14 mouse cellular contexts compared by ENCODE assay signal in the genomic region with DNA sequence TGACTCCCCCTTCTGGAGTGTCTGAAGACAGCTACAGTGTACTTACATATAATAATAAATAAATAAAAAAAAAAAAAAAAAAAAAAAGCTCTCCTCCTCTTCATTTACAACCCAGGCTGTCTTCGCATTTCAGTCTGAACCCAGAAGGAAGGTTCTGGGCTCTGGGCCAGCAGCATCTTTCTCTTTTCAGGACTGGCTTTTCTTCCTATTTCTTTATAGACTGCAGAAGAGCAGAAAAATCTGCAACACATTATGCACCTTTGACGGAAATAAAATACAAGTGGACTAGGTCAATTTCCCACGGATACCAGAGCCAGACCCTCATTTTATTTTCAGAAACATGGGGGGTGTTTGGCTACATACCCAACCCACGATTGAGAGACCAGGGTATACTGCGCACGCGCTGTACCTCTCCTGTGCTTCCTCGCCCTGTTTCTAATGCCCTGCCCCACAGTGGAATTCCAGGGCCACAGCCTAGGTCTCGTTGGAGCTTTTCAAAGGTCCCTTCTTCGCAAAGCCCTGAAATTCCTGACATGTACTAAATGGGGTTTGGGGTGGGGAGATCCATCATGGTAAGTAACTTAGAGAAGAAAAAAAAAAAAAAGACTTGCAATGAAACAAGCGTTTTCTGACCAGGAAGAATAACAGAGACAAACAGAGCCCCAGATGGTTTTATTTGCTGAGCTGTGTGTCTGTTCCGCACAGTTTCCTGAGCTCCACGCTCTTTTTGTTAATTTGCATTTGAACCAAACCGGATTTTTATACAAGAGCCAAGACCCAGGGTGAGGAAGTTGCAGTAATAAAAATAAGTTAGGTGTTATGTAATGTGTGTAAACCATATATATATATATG. TPM values are rescaled to one million over a fixed set of nuclear protein-coding genes. Genes with fewer than 3 reads are reported as not detected.
DNase-seq lines count a peak whose midpoint lies in the region; ATAC-seq and TF ChIP-seq lines count a peak whose summit lies in the region.
"Had no signal": no experiment of that assay in that cellular context is flagged by ENCODE, and none has a peak within 500 bp of the region (broad histone marks: within the 10 kb centered on the region; RNA-seq: fewer than 3 reads in every experiment).

No protein-coding gene starts in this region.

- H3K4me2 ChIP-seq in forebrain, embryonic 14.5 days (ENCODE audit: low read length) = no peak overlapping the region
- H3K4me2 ChIP-seq in midbrain, postnatal 0 days (ENCODE audit: low read depth, low read length, poor library complexity, severe bottlenecking) = no peak overlapping the region
- H3K4me2 ChIP-seq in midbrain, embryonic 13.5 days (replicated peaks) = no peak overlapping the region
- H3K4me2 ChIP-seq in midbrain, embryonic 15.5 days = no peak overlapping the region
- H3K4me2 ChIP-seq: hindbrain, embryonic 13.5 days had no signal

- H3K9ac ChIP-seq in forebrain, embryonic 14.5 days (ENCODE audit: low read length) = no peak overlapping the region
- no peak overlapping the region for H3K9ac ChIP-seq in midbrain, postnatal 0 days (replicated peaks; ENCODE audit: low read length, poor library complexity, severe bottlenecking)
- no peak overlapping the region for H3K9ac ChIP-seq in midbrain, embryonic 13.5 days (replicated peaks)
- no peak overlapping the region for H3K9ac ChIP-seq in midbrain, embryonic 15.5 days
- H3K9ac ChIP-seq: hindbrain, embryonic 13.5 days had no signal

- H3K36me3 ChIP-seq in forebrain, embryonic 14.5 days (ENCODE audit: control insufficient read depth, insufficient read depth, low read length) = no peaks in the 10 kb centered on the region
- H3K36me3 ChIP-seq in forebrain, embryonic 10.5 days (replicated peaks) = no peaks in the 10 kb centered on the region
- H3K36me3 ChIP-seq in midbrain, postnatal 0 days (ENCODE audit: insufficient read depth, low read length) = no peaks in the 10 kb centered on the region
- no peaks in the 10 kb centered on the region for H3K36me3 ChIP-seq in midbrain, embryonic 13.5 days
- no peaks in the 10 kb centered on the region for H3K36me3 ChIP-seq in midbrain, embryonic 15.5 days (replicated peaks)
- H3K36me3 ChIP-seq: hindbrain, embryonic 13.5 days had no signal

- no peak for TF ChIP-seq CTCF in midbrain, postnatal 0 days (IDR thresholded peaks at IDR 0.05)

- H3K27me3 ChIP-seq in forebrain, embryonic 14.5 days (replicated peaks; ENCODE audit: control insufficient read depth, insufficient read depth, low read length) = no peaks in the 10 kb centered on the region
- H3K27me3 ChIP-seq in forebrain, embryonic 10.5 days (ENCODE audit: poor library complexity, severe bottlenecking) = no peaks in the 10 kb centered on the region
- no peaks in the 10 kb centered on the region for H3K27me3 ChIP-seq in midbrain, postnatal 0 days (ENCODE audit: insufficient read depth, low read length)
- no peaks in the 10 kb centered on the region for H3K27me3 ChIP-seq in midbrain, embryonic 13.5 days
- H3K27me3 ChIP-seq in midbrain, embryonic 15.5 days (replicated peaks) = no peaks in the 10 kb centered on the region
- H3K27me3 ChIP-seq: hindbrain, embryonic 13.5 days had no signal

- no peak overlapping the region for H3K27ac ChIP-seq in forebrain, embryonic 14.5 days (ENCODE audit: low read depth, low read length)
- H3K27ac ChIP-seq in forebrain, embryonic 10.5 days = no peak overlapping the region
- H3K27ac ChIP-seq in midbrain, postnatal 0 days (ENCODE audit: low read depth, low read length) = no peak overlapping the region
- H3K27ac ChIP-seq in midbrain, embryonic 13.5 days = no peak overlapping the region
- H3K27ac ChIP-seq in midbrain, embryonic 15.5 days = no peak overlapping the region
- H3K27ac ChIP-seq: hindbrain, embryonic 13.5 days had no signal

- H3K4me1 ChIP-seq in forebrain, embryonic 14.5 days (ENCODE audit: control insufficient read depth, insufficient read depth, low read length) = no peaks in the 10 kb centered on the region
- no peaks in the 10 kb centered on the region for H3K4me1 ChIP-seq in forebrain, embryonic 10.5 days
- no peaks in the 10 kb centered on the region for H3K4me1 ChIP-seq in midbrain, postnatal 0 days (ENCODE audit: insufficient read depth, low read length)
- H3K4me1 ChIP-seq in midbrain, embryonic 13.5 days (replicated peaks) = no peaks in the 10 kb centered on the region
- no peaks in the 10 kb centered on the region for H3K4me1 ChIP-seq in midbrain, embryonic 15.5 days
- H3K4me1 ChIP-seq: hindbrain, embryonic 13.5 days had no signal

- WGBS in forebrain, embryonic 14.5 days = 75% methylated on average over 14 of the region's 14 CpGs
- 90% methylated on average over 14 of the region's 14 CpGs for WGBS in forebrain, embryonic 10.5 days
- WGBS in midbrain, postnatal 0 days = 70% methylated on average over 14 of the region's 14 CpGs
- 84% methylated on average over 14 of the region's 14 CpGs for WGBS in midbrain, embryonic 13.5 days
- WGBS in midbrain, embryonic 15.5 days = 72% methylated on average over 14 of the region's 14 CpGs

- no peak for ATAC-seq in forebrain, embryonic 14.5 days
- no peak for ATAC-seq in midbrain, postnatal 0 days (ENCODE audit: low FRiP score)
- ATAC-seq in midbrain, embryonic 13.5 days = no peak
- ATAC-seq in midbrain, embryonic 15.5 days (replicated peaks) = no peak

- H3K9me3 ChIP-seq in forebrain, embryonic 14.5 days (replicated peaks; ENCODE audit: control insufficient read depth, low read length) = no peaks in the 10 kb centered on the region
- H3K9me3 ChIP-seq in forebrain, embryonic 10.5 days = peaks cover 4% of the 10 kb centered on the region; the same call in 1 of the 2 replicates
- H3K9me3 ChIP-seq in midbrain, postnatal 0 days (ENCODE audit: low read length) = no peaks in the 10 kb centered on the region
- H3K9me3 ChIP-seq in midbrain, embryonic 13.5 days = no peaks in the 10 kb centered on the region
- no peaks in the 10 kb centered on the region for H3K9me3 ChIP-seq in midbrain, embryonic 15.5 days
- H3K9me3 ChIP-seq: hindbrain, embryonic 13.5 days had no signal

- peak; percentile 51 for DNase-seq in forebrain, embryonic 14.5 days (ENCODE audit: low spot score)
- no peak for DNase-seq in forebrain, embryonic 10.5 days (ENCODE audit: extremely low spot score, low spot score)
- DNase-seq in midbrain, postnatal 0 days (ENCODE audit: low spot score) = peak; percentile 2
- peak; percentile 39 to 67 for DNase-seq in left cerebral cortex, postnatal 25 days (ENCODE audit: low spot score in 2 of 2)
- no peak for DNase-seq in urinary bladder, adult 2 months (ENCODE audit: low spot score)
- no peak for DNase-seq in Muller cell, postnatal 12 days (ENCODE audit: inconsistent ontology term)
- DNase-seq: heart, adult 18-20 months; lung, postnatal 4 days had no signal

- intact Hi-C loops in left cerebral cortex, postnatal 25 days (cut with DNase I) = no loop called here

- H3K4me3 ChIP-seq in forebrain, embryonic 14.5 days (ENCODE audit: low read depth, low read length) = no peak overlapping the region
- no peak overlapping the region for H3K4me3 ChIP-seq in forebrain, embryonic 10.5 days
- H3K4me3 ChIP-seq in midbrain, postnatal 0 days (ENCODE audit: low read depth, low read length) = no peak overlapping the region
- no peak overlapping the region for H3K4me3 ChIP-seq in midbrain, embryonic 13.5 days (replicated peaks)
- no peak overlapping the region for H3K4me3 ChIP-seq in midbrain, embryonic 15.5 days
- H3K4me3 ChIP-seq: hindbrain, embryonic 13.5 days had no signal

RNA-seq across cellular contexts. Expression of gene I0C0044D17Rik, which starts 42.0 kb away (rescaled TPM):
- polyA plus RNA-seq in forebrain, embryonic 14.5 days (2014; fragmentation: Nextera tagmentation; extraction: Ambion mirVana) = not detected in 2 replicates
- not detected in 2 replicates for polyA plus RNA-seq in forebrain, embryonic 10.5 days (2016; fragmentation: Nextera tagmentation; extraction: Ambion mirVana)
- not detected in 2 replicates for total RNA-seq in midbrain, postnatal 0 days (2014; rRNA removed)
- not detected in 2 replicates for polyA plus RNA-seq in midbrain, postnatal 0 days (2015; fragmentation: Nextera tagmentation; extraction: Ambion mirVana)
- not detected in 2 replicates for polyA plus RNA-seq in midbrain, embryonic 13.5 days (2015; fragmentation: Nextera tagmentation; extraction: Ambion mirVana)
- total RNA-seq in left cerebral cortex, postnatal 25 days (2021) = not detected
- not detected in 2 replicates for polyA plus RNA-seq in urinary bladder, adult 2 months (2012; rRNA removed)
- not detected in 2 replicates for polyA plus RNA-seq in midbrain, embryonic 15.5 days (2015; fragmentation: Nextera tagmentation; extraction: Ambion mirVana)
- total RNA-seq: heart, adult 18-20 months; monocyte, adult 5-6 weeks had no signal
- polyA plus RNA-seq: cortical plate, adult 2 months; hindbrain, embryonic 13.5 days; limb, embryonic 11.5 days had no signal

RNA-seq across cellular contexts. Expression of gene Kank4, which starts 48.3 kb away (rescaled TPM):
- 0.30 and 0.36 TPM in 2 replicates for polyA plus RNA-seq in forebrain, embryonic 14.5 days (2014; fragmentation: Nextera tagmentation; extraction: Ambion mirVana)
- 1.4 and 1.6 TPM in 2 replicates for polyA plus RNA-seq in forebrain, embryonic 10.5 days (2016; fragmentation: Nextera tagmentation; extraction: Ambion mirVana)
- 4.2 and 4.4 TPM in 2 replicates for total RNA-seq in midbrain, postnatal 0 days (2014; rRNA removed)
- 0.32 and 0.49 TPM in 2 replicates for polyA plus RNA-seq in midbrain, postnatal 0 days (2015; fragmentation: Nextera tagmentation; extraction: Ambion mirVana)
- polyA plus RNA-seq in midbrain, embryonic 13.5 days (2015; fragmentation: Nextera tagmentation; extraction: Ambion mirVana) = 0.19 TPM in 2 replicates
- total RNA-seq in left cerebral cortex, postnatal 25 days (2021) = 1 to 10 TPM; 2.4 to 2.7 TPM
- polyA plus RNA-seq in urinary bladder, adult 2 months (2012; rRNA removed) = 2.2 TPM in 2 replicates
- polyA plus RNA-seq in midbrain, embryonic 15.5 days (2015; fragmentation: Nextera tagmentation; extraction: Ambion mirVana) = 0.40 and 0.58 TPM in 2 replicates
- total RNA-seq: monocyte, adult 5-6 weeks had no signal

RNA-seq across cellular contexts. Expression of gene Usp1, which starts 58.0 kb away (rescaled TPM):
- polyA plus RNA-seq in forebrain, embryonic 14.5 days (2014; fragmentation: Nextera tagmentation; extraction: Ambion mirVana) = 59.0 and 79.9 TPM in 2 replicates
- 118 and 119 TPM in 2 replicates for polyA plus RNA-seq in forebrain, embryonic 10.5 days (2016; fragmentation: Nextera tagmentation; extraction: Ambion mirVana)
- 10.6 and 13.0 TPM in 2 replicates for total RNA-seq in midbrain, postnatal 0 days (2014; rRNA removed)
- polyA plus RNA-seq in midbrain, postnatal 0 days (2015; fragmentation: Nextera tagmentation; extraction: Ambion mirVana) = 19.4 and 22.5 TPM in 2 replicates
- 49.1 and 63.7 TPM in 2 replicates for polyA plus RNA-seq in midbrain, embryonic 13.5 days (2015; fragmentation: Nextera tagmentation; extraction: Ambion mirVana)
- 10 to 100 TPM; 20.1 to 21.4 TPM for total RNA-seq in left cerebral cortex, postnatal 25 days (2021)
- 14.0 and 17.0 TPM in 2 replicates for polyA plus RNA-seq in urinary bladder, adult 2 months (2012; rRNA removed)
- polyA plus RNA-seq in midbrain, embryonic 15.5 days (2015; fragmentation: Nextera tagmentation; extraction: Ambion mirVana) = 25.7 and 32.9 TPM in 2 replicates

Comparison
In these comparisons a context has a peak if more than half of its experiments do, and no peak if none do; other contexts are left out.
1. DNase-seq: peak in forebrain, embryonic 14.5 days (single experiment), midbrain, postnatal 0 days (single experiment) and left cerebral cortex, postnatal 25 days (2 of 2); none in forebrain, embryonic 10.5 days (single experiment), urinary bladder, adult 2 months (single experiment) and Muller cell, postnatal 12 days (single experiment).